Mouse (Mus musculus): ENCODE results near the gene Mbip.

Gene Mbip

GRCm38 (mm10) chr12:56288548-56288947 is 57.1 kb downstream of the Mbip start:
- peak; percentile 32 for DNase-seq

- no peak for DNase-seq
Observed at GRCm38 (mm10) chr12:56286828-56287227, 58.9 kb downstream of the Mbip start.

- DNase-seq: no peak
Observed at GRCm38 (mm10) chr12:56284210-56284609, 61.5 kb downstream of the Mbip start.

GRCm38 (mm10) chr12:56281649-56282048 is 64.0 kb downstream of the Mbip start:
- DNase-seq: peak; percentile 50

Measured in lung, postnatal 14 days (tissue).